Mouse (Mus musculus) T-cell, adult 2 months (primary cell): Measurements from ENCODE around the gene Ceacam13.
"Not testable (repeated sequence)": the region's sequence is repeated elsewhere in the genome, so short reads cannot be mapped to it uniquely, and the experiment has no call there.

Experiments
- DNase-seq: peaks from one replicate; pipeline ENCODE4 v3.0.0; 2022; ENCODE audit warnings: low spot score

Gene Ceacam13

GRCm38 (mm10) chr7:18009589-18009988 lies at the start of gene Ceacam13:
TSS of gene Ceacam13 (plus strand) at chr7:18009889.
- no peak for DNase-seq

- DNase-seq, result no peak
Observed at GRCm38 (mm10) chr7:17971824-17972223, 37.9 kb upstream of the Ceacam13 start, which contains the start of gene Ceacam11. TSS of gene Ceacam11 (plus strand) at chr7:17972124.

GRCm38 (mm10) chr7:18001131-18001530 lies 8.6 kb upstream of the Ceacam13 start:
- DNase-seq, result not testable (repeated sequence)

GRCm38 (mm10) chr7:18065629-18066028 lies 55.9 kb downstream of the Ceacam13 start, which contains the start of gene Ceacam12:
TSS of gene Ceacam12 (plus strand) at chr7:18065929.
- no peak for DNase-seq
